Mouse (Mus musculus) lung, postnatal 36 days (tissue): ENCODE results near the gene Tln1.

Experiments used
- DNase-seq: peaks from one replicate; pipeline ENCODE4 v3.0.0; 2022; ENCODE audit warnings: mixed read lengths

The Tln1 gene

GRCm38 (mm10) chr4:43546375-43547047 is 16.0 kb downstream of the Tln1 start:
- DNase-seq, result no peak

DNA sequence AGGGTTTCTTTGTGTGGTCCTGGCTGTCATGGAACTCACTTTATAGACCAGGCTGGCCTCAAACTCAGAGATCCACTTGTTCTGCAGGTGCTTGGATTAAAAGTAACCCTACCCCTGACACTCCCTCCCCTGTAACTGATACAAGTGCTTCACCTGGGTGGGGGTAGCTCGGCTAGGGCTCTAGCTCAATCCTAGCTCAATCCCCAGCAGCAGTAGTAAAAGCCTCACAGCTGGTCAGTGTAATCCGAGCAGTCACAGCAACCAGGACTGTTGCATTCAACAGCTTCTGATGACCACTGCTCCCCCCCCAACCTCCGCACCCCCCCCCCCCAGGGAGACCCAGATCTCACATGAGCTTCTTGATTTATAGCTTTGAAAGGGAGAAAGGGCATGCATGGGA is 20.4 kb downstream of the Tln1 start:
- no peak for DNase-seq

DNA sequence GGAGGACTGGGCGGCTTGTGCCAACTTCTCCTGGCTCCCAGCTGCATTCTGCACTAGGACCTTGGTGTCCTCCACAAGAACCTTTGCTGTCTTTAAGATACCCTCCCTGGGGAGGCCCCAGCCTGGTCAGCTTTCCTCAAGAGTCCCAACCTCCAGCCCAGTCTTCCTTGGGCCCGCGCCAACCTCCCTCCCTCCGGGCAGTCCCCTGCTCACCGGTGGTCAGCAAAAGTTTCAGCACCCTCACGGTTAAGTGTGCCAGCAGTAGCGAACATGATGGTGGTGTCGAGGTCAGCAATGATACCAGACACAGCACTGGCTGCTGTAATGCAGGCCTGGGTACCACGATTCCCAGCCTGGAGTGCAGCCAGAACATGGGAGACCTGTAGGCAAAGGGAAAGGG is 26.5 kb downstream of the Tln1 start:
- no peak for DNase-seq

DNA sequence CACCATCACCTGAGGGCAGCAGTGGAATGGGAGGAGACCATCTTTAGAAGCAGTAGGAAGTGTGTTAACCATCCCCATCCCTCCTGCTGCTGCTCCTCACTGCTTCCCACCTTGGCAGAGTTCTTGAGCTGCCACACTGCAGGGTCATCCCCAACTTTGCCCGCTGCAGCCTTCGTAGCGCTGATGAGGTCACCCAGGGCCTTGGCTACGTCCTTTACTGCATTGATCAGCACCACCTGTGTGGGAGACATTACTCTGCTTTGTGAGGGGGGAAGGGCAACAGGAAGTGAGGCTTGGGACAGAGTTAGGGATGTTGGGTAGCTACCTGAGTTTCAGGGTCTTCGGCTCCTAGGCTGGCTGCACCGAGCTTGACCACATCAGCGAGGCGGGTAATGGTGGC is 26.9 kb downstream of the Tln1 start:
- no peak for DNase-seq

- DNase-seq, result no peak
These were observed 29.2 kb downstream of the Tln1 start for GRCm38 (mm10) chr4:43533270-43533669.

- DNase-seq, result peak; percentile 89
These were observed 31.9 kb downstream of the Tln1 start for GRCm38 (mm10) chr4:43530581-43530980.

- no peak for DNase-seq
These were observed 32.4 kb downstream of the Tln1 start for GRCm38 (mm10) chr4:43530081-43530501.

DNA sequence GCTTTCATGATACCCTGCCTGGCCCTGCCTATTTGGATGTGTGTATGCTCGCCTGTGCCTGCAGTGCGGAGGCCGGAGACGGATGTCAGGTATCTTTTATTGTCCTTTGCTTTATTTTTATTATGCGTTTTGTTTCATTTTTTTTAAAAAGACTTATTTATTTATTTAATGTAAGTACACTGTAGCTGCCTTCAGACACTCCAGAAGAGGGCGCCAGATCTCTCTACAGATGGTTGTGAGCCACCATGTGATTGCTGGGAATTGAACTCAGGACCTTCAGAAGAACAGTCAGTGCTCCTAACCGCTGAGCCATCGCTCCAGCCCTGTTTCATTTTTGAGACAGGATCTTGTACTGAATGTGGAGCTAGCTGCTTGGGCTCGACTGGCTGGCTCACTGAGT is 34.0 kb downstream of the Tln1 start:
- DNase-seq, result peak; percentile 38

GRCm38 (mm10) chr4:43527880-43528279 is 34.6 kb downstream of the Tln1 start:
- no peak for DNase-seq

- DNase-seq, result peak; percentile 94
These were observed 42.5 kb downstream of the Tln1 start for GRCm38 (mm10) chr4:43519956-43520355.

GRCm38 (mm10) chr4:43519551-43519950 is 42.9 kb downstream of the Tln1 start:
- DNase-seq, result no peak

DNA sequence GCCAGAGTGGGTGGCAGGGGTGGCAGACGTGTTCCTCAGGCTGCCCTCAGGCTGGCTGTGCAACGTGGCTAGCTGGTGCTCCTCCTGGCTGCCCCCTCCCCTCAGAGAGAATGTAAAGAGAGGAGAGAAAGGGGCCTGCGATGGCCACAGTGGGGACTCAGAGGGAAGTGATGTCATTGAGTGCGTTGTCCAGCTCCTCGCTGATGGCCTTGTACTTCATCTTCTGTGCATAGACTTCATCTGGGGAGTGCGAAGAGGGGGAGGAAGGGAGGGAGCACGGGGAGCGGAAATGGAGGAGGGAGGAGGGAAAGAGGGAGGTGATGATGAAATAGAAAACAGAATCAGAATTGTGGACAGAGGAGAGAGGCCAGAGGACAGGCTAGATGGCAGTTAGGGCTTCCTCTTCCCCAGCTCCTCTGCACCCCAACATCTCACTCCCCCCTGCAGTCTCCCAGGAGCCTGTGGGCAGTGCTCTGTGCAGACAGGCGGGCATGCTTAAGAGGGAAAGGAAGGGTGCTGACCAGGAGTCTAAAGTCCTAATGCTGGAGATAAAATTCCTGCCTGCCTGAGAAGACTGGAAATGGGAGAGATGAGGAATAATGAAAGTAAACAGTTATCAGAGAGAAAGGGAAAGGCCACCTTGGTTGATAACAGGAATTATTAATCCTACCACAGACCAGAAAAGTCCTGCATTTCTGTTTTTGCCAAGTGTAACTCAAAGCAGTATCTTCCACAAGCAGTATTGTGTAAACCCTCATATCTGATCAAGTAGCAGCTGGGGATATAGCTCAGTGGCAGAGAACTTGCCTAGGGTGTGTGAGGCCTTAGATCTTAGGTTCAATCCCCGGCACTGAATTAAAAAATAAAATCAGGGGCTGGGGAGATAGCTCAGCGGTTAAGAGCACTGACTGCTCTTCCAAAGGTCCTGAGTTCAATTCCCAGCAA is 46.5 kb downstream of the Tln1 start:
- DNase-seq, result no peak

DNA sequence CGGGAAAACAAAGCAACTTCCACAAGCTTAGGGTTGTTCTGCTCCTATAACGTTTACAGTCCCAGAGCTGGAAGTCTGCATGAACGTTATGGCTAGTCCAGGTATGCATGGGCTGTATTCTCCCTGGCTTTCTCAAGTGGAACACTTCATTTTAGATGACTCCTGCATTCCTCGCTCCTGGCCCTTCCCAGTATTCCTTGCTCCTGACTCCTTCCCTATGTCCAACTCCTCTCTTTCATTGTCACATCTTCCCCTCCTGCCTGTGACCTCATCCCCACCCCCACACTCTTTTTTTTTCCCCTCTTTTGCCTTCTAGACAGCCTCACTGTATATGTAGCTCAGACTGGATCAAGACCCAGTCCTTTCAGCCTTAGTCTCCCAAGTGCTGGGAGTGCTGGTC is 48.7 kb downstream of the Tln1 start:
- no peak for DNase-seq

- DNase-seq, result no peak
These were observed 49.2 kb downstream of the Tln1 start for GRCm38 (mm10) chr4:43513300-43513699.

DNA sequence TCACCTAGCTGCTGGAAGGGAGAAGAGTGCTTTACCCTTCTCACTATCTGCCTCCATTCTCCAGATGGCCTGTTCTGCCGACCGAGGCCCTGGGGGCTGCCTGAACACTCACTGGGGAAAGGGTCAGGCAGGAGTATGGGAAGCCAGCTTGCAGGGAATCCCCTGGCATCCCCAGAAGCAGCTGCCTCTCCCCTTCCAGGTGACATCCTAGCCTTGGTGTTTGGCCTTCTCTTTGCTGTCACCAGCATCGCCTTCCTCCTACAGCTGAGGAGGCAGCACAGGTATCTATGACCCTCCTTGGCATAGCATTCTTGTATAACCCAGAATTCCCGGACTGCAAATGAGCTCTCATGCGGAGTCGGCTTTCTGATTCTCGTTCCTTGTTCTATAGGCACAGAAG is 49.8 kb downstream of the Tln1 start:
- no peak for DNase-seq

- no peak for DNase-seq
These were observed 50.6 kb downstream of the Tln1 start for GRCm38 (mm10) chr4:43511675-43512454.

DNA sequence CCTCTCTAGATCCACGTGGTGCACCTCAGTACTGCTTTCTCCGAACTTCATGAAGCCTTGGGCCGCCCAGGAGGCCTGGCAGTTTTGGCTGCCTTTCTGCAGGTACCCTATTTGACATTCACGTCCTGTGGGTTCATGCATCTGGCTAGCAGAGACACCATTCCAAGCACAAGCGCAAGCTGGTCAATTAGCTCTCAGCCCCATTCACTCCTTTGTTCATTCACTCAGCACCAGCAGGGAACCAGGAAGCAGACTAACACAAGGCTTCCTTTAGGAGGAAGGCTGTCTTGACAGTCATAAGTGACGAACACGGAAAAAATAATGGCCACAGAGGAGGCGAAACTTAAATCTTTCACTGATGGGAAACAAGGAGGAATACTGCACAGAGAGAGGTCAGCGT is 53.4 kb downstream of the Tln1 start:
- DNase-seq, result no peak

DNA sequence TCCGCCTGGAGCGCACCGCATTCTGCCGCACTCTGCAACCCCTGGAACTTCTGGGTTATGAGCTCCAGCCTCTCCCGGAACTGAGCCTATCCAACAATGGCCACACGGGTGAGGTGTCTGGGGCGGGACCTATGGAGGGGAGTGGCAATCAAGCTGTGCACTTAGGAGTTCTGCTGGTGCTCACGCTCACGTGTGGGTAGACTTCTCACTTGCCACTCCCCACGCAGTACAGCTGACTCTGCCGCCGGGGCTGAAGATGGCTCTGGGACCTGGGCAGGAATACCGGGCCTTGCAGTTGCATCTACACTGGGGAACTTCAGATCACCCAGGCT is 53.9 kb downstream of the Tln1 start:
- DNase-seq, result peak; percentile 87

- DNase-seq, result peak; percentile 44
These were observed 54.4 kb downstream of the Tln1 start for GRCm38 (mm10) chr4:43507938-43508665.

- DNase-seq, result no peak
These were observed 55.8 kb downstream of the Tln1 start, which contains the start of gene Car9 for GRCm38 (mm10) chr4:43506536-43507185. Car9 (plus strand) TSS chr4:43506966.

- DNase-seq, result no peak
These were observed 56.4 kb downstream of the Tln1 start for GRCm38 (mm10) chr4:43506074-43506473.

DNA sequence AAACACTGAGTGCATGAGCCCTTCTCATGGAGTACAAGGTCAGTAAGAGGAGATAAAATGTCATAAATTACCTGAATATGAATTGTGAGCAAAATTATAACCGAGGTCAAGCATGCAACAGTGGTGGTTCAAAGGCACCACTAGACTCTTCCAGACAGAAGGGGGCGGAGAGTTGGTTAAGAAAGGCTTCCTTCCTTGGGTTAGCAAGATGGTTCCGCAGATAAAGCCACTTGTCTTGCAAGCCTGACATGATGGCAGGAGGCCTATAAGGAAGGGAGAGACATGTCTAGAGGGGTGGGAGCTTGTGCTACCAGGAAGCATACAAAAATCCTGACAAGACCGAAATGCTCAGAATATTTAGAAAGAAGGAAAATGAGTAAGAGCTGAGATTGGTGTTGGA is 58.2 kb downstream of the Tln1 start:
- no peak for DNase-seq
